Mouse (Mus musculus) MEL (cell line): ENCODE data around the gene Erap1. TPM values are rescaled to one million over a fixed set of nuclear protein-coding genes. Genes with fewer than 3 reads are reported as not detected.

Source experiments
- DNase-seq: peaks from one replicate; pipeline ENCODE4 v3.0.0; 2011; ENCODE audit warnings: low read depth, low spot score
- H3K27ac ChIP-seq: 2 replicates; pipeline ENCODE4 v1.5.1; 2012; ENCODE audit warnings: low read depth, mild to moderate bottlenecking, control low read depth, low read length, moderate library complexity; ENCODE audit not compliant: control insufficient read depth
- H3K27me3 ChIP-seq, 2 experiments: fragments of 150-350 bp in 1 of 2; sonication (generic) in 1 of 2; 2 replicates each; pipeline ENCODE4 v1.6.1; 2012; ENCODE audit warnings: low read length in 2 of 2, mild to moderate bottlenecking in 2 of 2, improper control_type of control experiment in 1 of 2, moderate library complexity in 1 of 2; ENCODE audit not compliant: insufficient read depth in 2 of 2, control insufficient read depth in 1 of 2
- H3K36me3 ChIP-seq, 2 experiments: 2 replicates each; pipeline ENCODE4 v1.6.1; 2012 to 2014; ENCODE audit warnings: low read length in 2 of 2, improper control_type of control experiment in 1 of 2, inconsistent platforms in 1 of 2, mild to moderate bottlenecking in 1 of 2; ENCODE audit not compliant: insufficient read depth in 2 of 2, control insufficient read depth in 1 of 2
- H3K4me1 ChIP-seq, 2 experiments: fragments of 150-350 bp in 1 of 2; sonication (generic) in 1 of 2; 2 replicates each; pipeline ENCODE4 v1.6.1; 2012; ENCODE audit warnings: low read length in 2 of 2, improper control_type of control experiment in 1 of 2, mild to moderate bottlenecking in 1 of 2; ENCODE audit not compliant: insufficient read depth in 2 of 2, control insufficient read depth in 1 of 2
- H3K4me3 ChIP-seq, 2 experiments: fragments of 150-350 bp in 1 of 2; sonication (generic) in 1 of 2; 2 replicates each; pipeline ENCODE4 v1.5.1; 2012; ENCODE audit warnings: low read depth in 2 of 2, low read length in 2 of 2, mild to moderate bottlenecking in 2 of 2, moderate library complexity in 2 of 2, control low read depth in 1 of 2, improper control_type of control experiment in 1 of 2; ENCODE audit not compliant: control insufficient read depth in 1 of 2, insufficient read depth in 1 of 2
- H3K79me2 ChIP-seq: 2 replicates; pipeline ENCODE4 v1.6.1; 2012; ENCODE audit warnings: mild to moderate bottlenecking, low read length, moderate library complexity; ENCODE audit not compliant: control insufficient read depth, poor library complexity, insufficient read depth
- H3K9ac ChIP-seq: 2 replicates; pipeline ENCODE4 v1.6.1; 2012; ENCODE audit warnings: low read depth, mild to moderate bottlenecking, control low read depth, low read length, moderate library complexity; ENCODE audit not compliant: control insufficient read depth, poor library complexity, severe bottlenecking
- H3K9me3 ChIP-seq: fragments of 150-350 bp; sonication (generic); replicated peaks from 2 replicates; pipeline ENCODE4 v1.6.1; 2012; ENCODE audit warnings: mild to moderate bottlenecking, low read length, improper control_type of control experiment, moderate library complexity; ENCODE audit not compliant: insufficient read depth
- BHLHE40 ChIP-seq: IDR thresholded peaks from 2 replicates; pipeline ENCODE4 v1.6.1; 2012; ENCODE audit warnings: low read depth, mild to moderate bottlenecking, inconsistent platforms, low read length, improper control_type of control experiment, borderline replicate concordance
- CHD1 ChIP-seq: IDR thresholded peaks from 2 replicates; pipeline ENCODE4 v1.6.1; 2012; ENCODE audit warnings: low read depth, mild to moderate bottlenecking, inconsistent platforms, low read length, improper control_type of control experiment
- CTCF ChIP-seq, 3 experiments: IDR thresholded peaks in 2 of 3; conservative IDR thresholded peaks in 1 of 3; 2 replicates each; pipeline ENCODE4 v1.5.1; 2011 to 2012; ENCODE audit warnings: low read length in 3 of 3, low read depth in 2 of 3, mild to moderate bottlenecking in 2 of 3, improper control_type of control experiment in 1 of 3, inconsistent platforms in 1 of 3, mixed read lengths in 1 of 3, moderate library complexity in 1 of 3; ENCODE audit not compliant: control insufficient read depth in 1 of 3, insufficient read depth in 1 of 3, poor library complexity in 1 of 3, severe bottlenecking in 1 of 3
- ELF1 ChIP-seq: IDR thresholded peaks from 2 replicates; pipeline ENCODE4 v1.6.1; 2014; ENCODE audit warnings: low read depth, mild to moderate bottlenecking, inconsistent platforms, low read length, improper control_type of control experiment, moderate library complexity
- EP300 ChIP-seq, 2 experiments: IDR thresholded peaks; 2 replicates each; pipeline ENCODE4 v1.6.1; 2011; ENCODE audit warnings: improper control_type of control experiment in 2 of 2, low read length in 2 of 2, low read depth in 1 of 2, mild to moderate bottlenecking in 1 of 2
- ETS1 ChIP-seq: IDR thresholded peaks from 2 replicates; pipeline ENCODE4 v1.6.1; 2012; ENCODE audit warnings: low read depth, mild to moderate bottlenecking, inconsistent platforms, low read length, improper control_type of control experiment, moderate library complexity
- GATA1 ChIP-seq: IDR thresholded peaks from 2 replicates; pipeline ENCODE4 v1.6.1; 2011; ENCODE audit warnings: low read depth, low read length, improper control_type of control experiment
- JUND ChIP-seq: IDR thresholded peaks from 2 replicates; pipeline ENCODE4 v1.6.1; 2011; ENCODE audit warnings: low read depth, mild to moderate bottlenecking, improper control_type of control experiment, low read length
- MAX ChIP-seq: IDR thresholded peaks from 2 replicates; pipeline ENCODE4 v1.6.1; 2011; ENCODE audit warnings: low read length, improper control_type of control experiment
- MAZ ChIP-seq: IDR thresholded peaks from 2 replicates; pipeline ENCODE4 v1.6.1; 2012; ENCODE audit warnings: low read depth, mild to moderate bottlenecking, inconsistent platforms, low read length, improper control_type of control experiment
- MXI1 ChIP-seq: IDR thresholded peaks from 2 replicates; pipeline ENCODE4 v1.6.1; 2011; ENCODE audit warnings: mild to moderate bottlenecking, low read depth, low read length, improper control_type of control experiment
- MYC ChIP-seq: IDR thresholded peaks from 2 replicates; pipeline ENCODE4 v1.6.1; 2011; ENCODE audit warnings: low read depth, mild to moderate bottlenecking, low read length, improper control_type of control experiment, moderate library complexity
- NELFE ChIP-seq: IDR thresholded peaks from 2 replicates; pipeline ENCODE4 v1.6.1; 2011; ENCODE audit warnings: low read depth, low read length, improper control_type of control experiment
- POLR2A ChIP-seq, 2 experiments: IDR thresholded peaks; 2 replicates each; pipeline ENCODE4 v1.6.1; 2011 to 2012; ENCODE audit warnings: low read length in 2 of 2, mild to moderate bottlenecking in 2 of 2, control low read depth in 1 of 2, improper control_type of control experiment in 1 of 2, low read depth in 1 of 2, moderate library complexity in 1 of 2; ENCODE audit not compliant: control insufficient read depth in 1 of 2, insufficient read depth in 1 of 2, poor library complexity in 1 of 2
- POLR2AphosphoS2 ChIP-seq: IDR thresholded peaks from 2 replicates; pipeline ENCODE4 v1.6.1; 2011; ENCODE audit warnings: low read length, improper control_type of control experiment
- RAD21 ChIP-seq: IDR thresholded peaks from 2 replicates; pipeline ENCODE4 v1.6.1; 2011; ENCODE audit warnings: mild to moderate bottlenecking, low read depth, low read length, improper control_type of control experiment
- SIN3A ChIP-seq: IDR thresholded peaks from 2 replicates; pipeline ENCODE4 v1.6.1; 2012; ENCODE audit warnings: low read length, improper control_type of control experiment, inconsistent platforms
- SMC3 ChIP-seq: IDR thresholded peaks from 2 replicates; pipeline ENCODE4 v1.6.1; 2011; ENCODE audit warnings: low read depth, low read length, improper control_type of control experiment
- TAL1 ChIP-seq: IDR thresholded peaks from 2 replicates; pipeline ENCODE4 v1.6.1; 2012; ENCODE audit warnings: mild to moderate bottlenecking, inconsistent platforms, low read length, moderate library complexity, mixed read lengths
- TBP ChIP-seq: IDR thresholded peaks from 2 replicates; pipeline ENCODE4 v1.8.0; 2011; ENCODE audit warnings: low read depth, low read length, improper control_type of control experiment
- TCF12 ChIP-seq: IDR thresholded peaks from 2 replicates; pipeline ENCODE4 v1.6.1; 2014; ENCODE audit warnings: low read depth, mild to moderate bottlenecking, inconsistent platforms, low read length, improper control_type of control experiment, moderate library complexity
- USF1 ChIP-seq: IDR thresholded peaks from 2 replicates; pipeline ENCODE4 v1.6.1; 2014; ENCODE audit warnings: low read depth, mild to moderate bottlenecking, inconsistent platforms, low read length, improper control_type of control experiment, moderate library complexity
- USF2 ChIP-seq, 2 experiments: IDR thresholded peaks; 2 replicates each; pipeline ENCODE4 v1.6.1; 2011 to 2012; ENCODE audit warnings: improper control_type of control experiment in 2 of 2, low read length in 2 of 2, borderline replicate concordance in 1 of 2, inconsistent platforms in 1 of 2, low read depth in 1 of 2, mild to moderate bottlenecking in 1 of 2; ENCODE audit not compliant: insufficient read depth in 1 of 2
- ZKSCAN1 ChIP-seq: IDR thresholded peaks from 2 replicates; pipeline ENCODE4 v1.6.1; 2012; ENCODE audit warnings: low read depth, mild to moderate bottlenecking, inconsistent platforms, low read length, improper control_type of control experiment, moderate library complexity
- ZMIZ1 ChIP-seq: IDR thresholded peaks from 2 replicates; pipeline ENCODE4 v1.6.1; 2012; ENCODE audit warnings: low read depth, mild to moderate bottlenecking, inconsistent platforms, low read length, improper control_type of control experiment, moderate library complexity
- ZNF384 ChIP-seq: IDR thresholded peaks from 2 replicates; pipeline ENCODE4 v1.6.1; 2012; ENCODE audit warnings: low read depth, mild to moderate bottlenecking, inconsistent platforms, low read length, improper control_type of control experiment
- polyA plus RNA-seq, 2 experiments: library from polyadenylated mRNA; stranded (reverse) in 1 of 2; unstranded in 1 of 2; fragments of >175 nt in 1 of 2; fragments of >200 nt in 1 of 2; gene quantifications; 2 replicates each; pipeline versions ENCODE4 v1.2.1 to v1.2.4; 2012; ENCODE audit warnings: low replicate concordance in 2 of 2, low read depth in 1 of 2; ENCODE audit not compliant: insufficient read length in 2 of 2, insufficient read depth in 1 of 2, missing spikeins in 1 of 2
- total RNA-seq: library from RNA; depleted of rRNA; stranded (reverse); fragments of 300-350 nt; gene quantifications from 2 replicates; pipeline ENCODE4 v1.2.3, GENCODE M21; 2012

Gene Erap1
- total and polyA plus RNA-seq, 3 experiments = 9.7 to 48.3 (median 11.4) TPM

DNA sequence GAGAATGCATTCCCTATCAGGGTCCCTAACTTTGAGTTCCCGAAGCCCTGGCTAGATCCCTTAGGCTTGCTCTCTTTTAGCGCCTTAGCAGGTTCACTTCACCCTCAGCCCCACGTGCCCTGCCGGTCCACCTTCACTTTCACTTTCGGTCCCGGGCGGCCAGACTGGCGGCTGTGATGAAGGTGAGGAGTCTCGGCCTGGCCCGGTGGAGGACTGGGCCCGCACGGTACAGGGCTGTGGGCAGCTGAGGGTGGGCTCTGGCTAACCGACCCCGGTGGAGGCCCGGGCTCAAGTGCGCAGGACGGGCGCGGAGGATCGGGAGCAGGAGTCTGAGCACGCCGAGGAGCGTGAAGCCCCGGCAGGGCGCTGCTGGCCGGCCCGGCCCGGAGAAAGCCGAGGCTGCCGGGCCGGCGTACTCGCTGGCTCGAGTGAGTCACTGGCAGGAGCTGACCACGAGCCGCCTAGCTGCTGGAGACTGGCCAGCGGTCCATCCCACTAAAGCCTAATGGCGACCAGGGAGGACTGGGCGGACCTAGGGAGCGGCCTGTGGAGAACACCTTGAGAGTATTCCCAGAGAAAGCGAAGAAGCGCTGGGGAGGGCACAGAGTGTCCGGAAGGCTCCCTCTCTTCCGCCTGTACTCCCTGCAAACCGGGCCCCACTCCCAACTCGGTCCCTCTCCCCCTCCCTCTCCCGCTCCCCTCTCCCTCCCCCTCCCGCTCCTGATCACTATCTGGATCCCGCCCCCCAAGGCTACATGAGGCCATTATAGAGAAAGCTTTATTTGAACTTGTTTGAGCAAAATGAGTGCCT is 549 bp downstream of the Erap1 start:
- TF ChIP-seq ZKSCAN1 (no peak), ELF1 (peak; percentile 53), SMC3 (no peak), ZNF384 (no peak), BHLHE40 (peak; percentile 47; the same call in 1 of the 2 replicates), SIN3A (peak; percentile 71; the same call in 1 of the 2 replicates), TBP (0 out of 2 replicates have a peak, but pooled peaks have one; percentile 31), USF2 (IDR thresholded peaks at IDR 0.05; ENCODE audit: borderline replicate concordance in 1 of 2, insufficient read depth in 1 of 2, low read depth in 1 of 2, low read length in 2 of 2) (0 out of 4 replicates have a peak, but pooled peaks of 1 of the 2 experiments have one; percentile 6), CTCF (IDR thresholded peaks at IDR 0.05 in 2 of 3, conservative IDR thresholded peaks at IDR 0.05 in 1 of 3; ENCODE audit: control insufficient read depth in 1 of 3, insufficient read depth in 1 of 3, low read depth in 2 of 3, low read length in 3 of 3, poor library complexity in 1 of 3, severe bottlenecking in 1 of 3) (no peak), MAZ (peak; percentile 99), JUND (no peak), NELFE (peak; percentile 39), GATA1 (peak; percentile 47; the same call in 1 of the 2 replicates), CHD1 (0 out of 2 replicates have a peak, but pooled peaks have one; percentile 38), MXI1 (peak; percentile 97), USF1 (peak; percentile 81), POLR2AphosphoS2 (no peak), MAX (peak; percentile 87), TAL1 (no peak), TCF12 (peak; percentile 43; the same call in 1 of the 2 replicates), EP300 (IDR thresholded peaks at IDR 0.05; ENCODE audit: low read depth in 1 of 2, low read length in 2 of 2) (no peak), POLR2A (IDR thresholded peaks at IDR 0.05; ENCODE audit: control insufficient read depth in 1 of 2, insufficient read depth in 1 of 2, low read depth in 1 of 2, low read length in 2 of 2, poor library complexity in 1 of 2) (peak; percentile 55 to 68; a peak in 3 of 4 replicates), MYC (peak; percentile 94), RAD21 (no peak), ETS1 (peak; percentile 71), ZMIZ1 (peak; percentile 47; the same call in 1 of the 2 replicates)

More for the DNA sequence above, 549 bp downstream of the Erap1 start:
- Histone ChIP-seq H3K4me1 (no peaks in the 10 kb centered on the region; a peak in 1 of 4 replicates), H3K4me3 (peak overlapping the region; percentile 87 to 91), H3K27me3 (no peaks in the 10 kb centered on the region), H3K36me3 (peaks cover 0 to 5% of the 10 kb centered on the region in 2 experiments; a peak in 2 of 4 replicates), H3K9ac (peak overlapping the region; percentile 90), H3K27ac (peak overlapping the region; percentile 90), H3K79me2 (peaks cover 6% of the 10 kb centered on the region; the same call in 1 of the 2 replicates), H3K9me3 (no peaks in the 10 kb centered on the region)
- peak; percentile 83 for DNase-seq
